Mouse (Mus musculus): ENCODE results near the gene Smad5.

DNA sequence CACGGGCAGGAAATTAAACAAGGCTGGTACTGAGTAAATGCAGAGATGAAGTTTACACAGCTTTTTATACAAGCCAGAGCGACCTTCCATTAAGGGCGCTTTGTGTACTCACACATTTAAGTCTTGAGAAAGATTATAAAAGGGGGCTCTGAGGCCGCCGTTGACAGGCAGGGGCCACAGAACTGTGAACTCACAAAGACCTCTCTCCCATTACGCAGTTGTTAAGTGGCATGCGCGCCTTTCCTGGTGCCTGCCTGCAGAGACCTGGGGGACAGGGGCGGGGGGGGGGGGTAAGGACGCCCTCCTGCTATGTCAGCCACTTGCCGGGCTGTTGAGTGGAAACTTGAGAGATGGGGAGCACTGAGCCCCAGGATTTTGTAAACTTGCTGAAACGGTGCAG is 54.4 kb downstream of the Smad5 start:
- TF ChIP-seq POLR2A (IDR thresholded peaks at IDR 0.05; ENCODE audit: extremely low read depth, insufficient read depth, low read length), result no peak
- no peak for TF ChIP-seq CTCF (IDR thresholded peaks at IDR 0.05; ENCODE audit: extremely low read depth, insufficient read depth, low read length)

All from cortical plate, adult 2 months (tissue).